Mouse (Mus musculus): ENCODE measurements around the gene Tle6.

Tle6 gene

GRCm38 (mm10) chr10:81563481-81563880 is 37.4 kb downstream of the Tle6 start:
- no peak for DNase-seq (ENCODE audit: low read depth, low spot score)

GRCm38 (mm10) chr10:81562411-81562810 is 38.5 kb downstream of the Tle6 start:
- no peak for DNase-seq (ENCODE audit: low read depth, low spot score)

- peak; percentile 76 for DNase-seq (ENCODE audit: low read depth, low spot score)
Observed at GRCm38 (mm10) chr10:81560719-81561459, 40.0 kb downstream of the Tle6 start.

GRCm38 (mm10) chr10:81559627-81560539 is 41.0 kb downstream of the Tle6 start:
- no peak for DNase-seq (ENCODE audit: low read depth, low spot score)

GRCm38 (mm10) chr10:81559163-81559626 is 41.7 kb downstream of the Tle6 start, which contains the start of gene Aes:
Gene Aes, plus strand, starts transcription at chr10:81559488.
- peak; percentile 68 for DNase-seq (ENCODE audit: low read depth, low spot score)

GRCm38 (mm10) chr10:81557491-81557890 is 43.4 kb downstream of the Tle6 start:
- DNase-seq (ENCODE audit: low read depth, low spot score): no peak

- peak; percentile 68 for DNase-seq (ENCODE audit: low read depth, low spot score)
Observed at GRCm38 (mm10) chr10:81556282-81556681, 44.6 kb downstream of the Tle6 start.

- peak; percentile 70 for DNase-seq (ENCODE audit: low read depth, low spot score)
Observed at GRCm38 (mm10) chr10:81553807-81554755, 46.8 kb downstream of the Tle6 start.

GRCm38 (mm10) chr10:81553232-81553631 is 47.6 kb downstream of the Tle6 start:
- peak; percentile 91 for DNase-seq (ENCODE audit: low read depth, low spot score)

- peak; percentile 89 for DNase-seq (ENCODE audit: low read depth, low spot score)
Observed at GRCm38 (mm10) chr10:81551597-81552102, 49.2 kb downstream of the Tle6 start.

- DNase-seq (ENCODE audit: low read depth, low spot score): peak; percentile 84
Observed at GRCm38 (mm10) chr10:81550257-81550656, 50.6 kb downstream of the Tle6 start.

GRCm38 (mm10) chr10:81548944-81549343 is 51.9 kb downstream of the Tle6 start:
- DNase-seq (ENCODE audit: low read depth, low spot score): no peak

GRCm38 (mm10) chr10:81546788-81547571 is 53.9 kb downstream of the Tle6 start:
- no peak for DNase-seq (ENCODE audit: low read depth, low spot score)

- no peak for DNase-seq (ENCODE audit: low read depth, low spot score)
Observed at GRCm38 (mm10) chr10:81546332-81546731, 54.5 kb downstream of the Tle6 start.

GRCm38 (mm10) chr10:81545161-81545747 is 55.6 kb downstream of the Tle6 start, which contains the start of gene Gna11:
Gene Gna11, minus strand, starts transcription at chr10:81545190.
- DNase-seq (ENCODE audit: low read depth, low spot score): peak; percentile 96

GRCm38 (mm10) chr10:81544296-81545160 is 56.3 kb downstream of the Tle6 start:
- no peak for DNase-seq (ENCODE audit: low read depth, low spot score)

- DNase-seq (ENCODE audit: low read depth, low spot score): no peak
Observed at GRCm38 (mm10) chr10:81543633-81544032, 57.2 kb downstream of the Tle6 start.

GRCm38 (mm10) chr10:81542727-81543460 is 58.0 kb downstream of the Tle6 start:
- DNase-seq (ENCODE audit: low read depth, low spot score): peak; percentile 81

All from ES-CJ7 (cell line).